Mouse (Mus musculus) erythroid progenitor cell, adult 5-6 weeks (primary cell): Measurements from ENCODE around the gene Nt5c2. TPM values are rescaled to one million over a fixed set of nuclear protein-coding genes. Genes with fewer than 3 reads are reported as not detected.
A peak's percentile ranks its signal among the peaks of the same experiment; 100 is the strongest.

Experiments
- ATAC-seq: replicated peaks from 2 replicates; pipeline ENCODE4 v1.8.0; 2016; ENCODE audit warnings: moderate number of reproducible peaks, mild to moderate bottlenecking, moderate TSS enrichment, inconsistent platforms; ENCODE audit not compliant: poor library complexity, low FRiP score, severe bottlenecking
- total RNA-seq, 2 experiments: library from RNA; stranded (forward) in 1 of 2; stranded (reverse) in 1 of 2; fragments of 150-400 nt in 1 of 2; fragments of 186-747, 209-891 nt in 1 of 2; gene quantifications; 2 replicates each; pipeline versions ENCODE4 v1.2.3 to v1.2.4; 2015 to 2017; ENCODE audit warnings: low replicate concordance in 2 of 2

Nt5c2 gene
- total RNA-seq, 2 experiments from 2014 or later, result 26.4 to 47.9 TPM

- no peak for ATAC-seq
Measured at GRCm38 (mm10) chr19:46952986-46953385, 62.0 kb downstream of the Nt5c2 start.

- ATAC-seq, result no peak
Measured at GRCm38 (mm10) chr19:46944341-46944740, 70.6 kb downstream of the Nt5c2 start.

GRCm38 (mm10) chr19:46937173-46937572 lies 77.8 kb downstream of the Nt5c2 start:
- ATAC-seq, result no peak

GRCm38 (mm10) chr19:46934025-46934424 lies 80.9 kb downstream of the Nt5c2 start:
- ATAC-seq, result no peak

GRCm38 (mm10) chr19:46932608-46933007 lies 82.3 kb downstream of the Nt5c2 start:
- ATAC-seq, result peak; percentile 74

GRCm38 (mm10) chr19:46930026-46930425 lies 84.9 kb downstream of the Nt5c2 start:
- no peak for ATAC-seq

GRCm38 (mm10) chr19:46929044-46929587 lies 85.8 kb downstream of the Nt5c2 start:
- ATAC-seq, result no peak

GRCm38 (mm10) chr19:46928136-46928535 lies 86.8 kb downstream of the Nt5c2 start:
- no peak for ATAC-seq

GRCm38 (mm10) chr19:46926951-46927350 lies 88.0 kb downstream of the Nt5c2 start:
- ATAC-seq, result no peak

GRCm38 (mm10) chr19:46926357-46926756 lies 88.6 kb downstream of the Nt5c2 start:
- ATAC-seq, result peak; percentile 68

GRCm38 (mm10) chr19:46920571-46920970 lies 94.4 kb downstream of the Nt5c2 start:
- no peak for ATAC-seq

- ATAC-seq, result peak; percentile 41; the same call in 1 of the 2 replicates
Measured at GRCm38 (mm10) chr19:46915406-46916080, 99.4 kb downstream of the Nt5c2 start.

GRCm38 (mm10) chr19:46913626-46914025 lies 101.3 kb downstream of the Nt5c2 start:
- no peak for ATAC-seq

GRCm38 (mm10) chr19:46911492-46911891 lies 103.5 kb downstream of the Nt5c2 start:
- ATAC-seq, result no peak

- no peak for ATAC-seq
Measured at GRCm38 (mm10) chr19:46908977-46909376, 106.0 kb downstream of the Nt5c2 start.

GRCm38 (mm10) chr19:46908207-46908606 lies 106.7 kb downstream of the Nt5c2 start:
- no peak for ATAC-seq

- ATAC-seq, result no peak
Measured at GRCm38 (mm10) chr19:46905971-46906370, 109.0 kb downstream of the Nt5c2 start.

- ATAC-seq, result peak; percentile 88
Measured at GRCm38 (mm10) chr19:46905383-46905782, 109.6 kb downstream of the Nt5c2 start.

GRCm38 (mm10) chr19:46904907-46905306 lies 110.0 kb downstream of the Nt5c2 start:
- ATAC-seq, result peak; percentile 40

- ATAC-seq, result no peak
Measured at GRCm38 (mm10) chr19:46903379-46903778, 111.6 kb downstream of the Nt5c2 start.

- no peak for ATAC-seq
Measured at GRCm38 (mm10) chr19:46901323-46901722, 113.6 kb downstream of the Nt5c2 start.

GRCm38 (mm10) chr19:46900786-46901185 lies 114.2 kb downstream of the Nt5c2 start:
- ATAC-seq, result peak; percentile 33
